In genomic region chr3:83728675-83729390, GRCm38 (mm10) we compare ENCODE assay signal across 24 mouse cellular contexts. TPM values are rescaled to one million over a fixed set of nuclear protein-coding genes. Genes with fewer than 3 reads are reported as not detected.
DNase-seq lines count a peak whose midpoint lies in the region; ATAC-seq and TF ChIP-seq lines count a peak whose summit lies in the region.
"Had no signal": no experiment of that assay in that cellular context is flagged by ENCODE, and none has a peak within 500 bp of the region (broad histone marks: within the 10 kb centered on the region; RNA-seq: fewer than 3 reads in every experiment).

No protein-coding gene starts in this region.

- DNase-seq in lung, embryonic 14.5 days = peak; percentile 60
- DNase-seq in lung, postnatal 36 days = no peak
- DNase-seq in stomach, postnatal 0 days (ENCODE audit: low spot score) = no peak
- DNase-seq: adrenal gland, adult 2 months; adrenal gland, postnatal 14 days; cerebellum, adult 11 months; cerebellum, adult 8-10 months; cerebellum, postnatal 10 days; cerebellum, postnatal 36 days; embryo, embryonic 11 days; forebrain, postnatal 0 days; gastrocnemius, adult 2 months; gastrocnemius, postnatal 14 days; heart, adult 11 months; heart, postnatal 14 days; heart, postnatal 4 days had no signal

- peak overlapping the region; percentile 44; the same call in 1 of the 2 replicates for H3K27ac ChIP-seq in intestine, embryonic 16.5 days (ENCODE audit: low read length)
- no peak overlapping the region for H3K27ac ChIP-seq in intestine, postnatal 0 days (ENCODE audit: low read depth, low read length)
- H3K27ac ChIP-seq in lung, embryonic 14.5 days (ENCODE audit: low read depth) = peak overlapping the region; percentile 33; the same call in 1 of the 2 replicates
- H3K27ac ChIP-seq in stomach, embryonic 14.5 days (ENCODE audit: low read length) = peak overlapping the region; percentile 44; the same call in 1 of the 2 replicates
- H3K27ac ChIP-seq in stomach, postnatal 0 days (replicated peaks) = no peak overlapping the region
- H3K27ac ChIP-seq: gastrocnemius, adult 2 months; hindbrain, embryonic 14.5 days; hindbrain, postnatal 0 days had no signal

- WGBS in intestine, embryonic 16.5 days = 80% methylated on average over 9 of the region's 9 CpGs
- WGBS in intestine, postnatal 0 days = 78% methylated on average over 9 of the region's 9 CpGs
- WGBS in lung, embryonic 14.5 days = 57% methylated on average over 9 of the region's 9 CpGs
- 81% methylated on average over 9 of the region's 9 CpGs for WGBS in stomach, embryonic 14.5 days
- WGBS in stomach, postnatal 0 days = 67% methylated on average over 9 of the region's 9 CpGs

- H3K4me3 ChIP-seq in intestine, embryonic 16.5 days (ENCODE audit: low read length) = no peak overlapping the region
- H3K4me3 ChIP-seq in intestine, postnatal 0 days (ENCODE audit: low read depth, low read length) = no peak overlapping the region
- H3K4me3 ChIP-seq in lung, embryonic 14.5 days (ENCODE audit: low read depth, low read length) = no peak overlapping the region
- H3K4me3 ChIP-seq in stomach, embryonic 14.5 days (ENCODE audit: low read depth, low read length) = no peak overlapping the region
- H3K4me3 ChIP-seq in stomach, postnatal 0 days (ENCODE audit: low read depth, low read length) = no peak overlapping the region
- H3K4me3 ChIP-seq: gastrocnemius, adult 2 months; heart, embryonic 12.5 days had no signal

- no peaks in the 10 kb centered on the region for H3K4me1 ChIP-seq in intestine, embryonic 16.5 days (ENCODE audit: control insufficient read depth, insufficient read depth, low read length)
- no peaks in the 10 kb centered on the region for H3K4me1 ChIP-seq in intestine, postnatal 0 days (replicated peaks; ENCODE audit: control insufficient read depth, insufficient read depth, low read length)
- H3K4me1 ChIP-seq in lung, embryonic 14.5 days (ENCODE audit: insufficient read depth) = no peaks in the 10 kb centered on the region
- H3K4me1 ChIP-seq in stomach, embryonic 14.5 days (ENCODE audit: control insufficient read depth, insufficient read depth, low read length) = peaks cover 5% of the 10 kb centered on the region; the same call in 1 of the 2 replicates
- no peaks in the 10 kb centered on the region for H3K4me1 ChIP-seq in stomach, postnatal 0 days (replicated peaks; ENCODE audit: control insufficient read depth, insufficient read depth)
- H3K4me1 ChIP-seq: heart, embryonic 12.5 days had no signal

- H3K4me2 ChIP-seq in intestine, embryonic 16.5 days (ENCODE audit: low read depth, low read length) = no peak overlapping the region
- H3K4me2 ChIP-seq in intestine, postnatal 0 days (replicated peaks; ENCODE audit: low read depth) = no peak overlapping the region
- no peak overlapping the region for H3K4me2 ChIP-seq in lung, embryonic 14.5 days
- H3K4me2 ChIP-seq in stomach, embryonic 14.5 days (replicated peaks; ENCODE audit: low read depth, low read length) = no peak overlapping the region
- no peak overlapping the region for H3K4me2 ChIP-seq in stomach, postnatal 0 days (replicated peaks; ENCODE audit: low read depth)
- H3K4me2 ChIP-seq: heart, embryonic 12.5 days; hindbrain, embryonic 14.5 days had no signal

- H3K36me3 ChIP-seq in intestine, embryonic 16.5 days (ENCODE audit: control insufficient read depth, insufficient read depth, low read length) = no peaks in the 10 kb centered on the region
- H3K36me3 ChIP-seq in intestine, postnatal 0 days (ENCODE audit: control insufficient read depth, insufficient read depth) = no peaks in the 10 kb centered on the region
- H3K36me3 ChIP-seq in lung, embryonic 14.5 days (ENCODE audit: insufficient read depth) = no peaks in the 10 kb centered on the region
- H3K36me3 ChIP-seq in stomach, embryonic 14.5 days (ENCODE audit: control insufficient read depth, insufficient read depth, low read length) = no peaks in the 10 kb centered on the region
- no peaks in the 10 kb centered on the region for H3K36me3 ChIP-seq in stomach, postnatal 0 days (ENCODE audit: control insufficient read depth, insufficient read depth, low read length)
- H3K36me3 ChIP-seq: heart, embryonic 12.5 days had no signal

- no peak for ATAC-seq in intestine, embryonic 16.5 days
- no peak for ATAC-seq in intestine, postnatal 0 days
- peak; percentile 88 for ATAC-seq in lung, embryonic 14.5 days (ENCODE audit: insufficient read depth)
- no peak for ATAC-seq in stomach, embryonic 14.5 days (ENCODE audit: insufficient number of reproducible peaks, insufficient read depth, low FRiP score, low read depth)
- no peak for ATAC-seq in stomach, postnatal 0 days (ENCODE audit: low FRiP score, low TSS enrichment)
- ATAC-seq: CD4-positive, CD25-positive, alpha-beta regulatory T cell, adult 4 months; forebrain, embryonic 14.5 days; forebrain, postnatal 0 days; hindbrain, postnatal 0 days had no signal

- no peaks in the 10 kb centered on the region for H3K27me3 ChIP-seq in intestine, embryonic 16.5 days (replicated peaks; ENCODE audit: control insufficient read depth, insufficient read depth, low read length)
- no peaks in the 10 kb centered on the region for H3K27me3 ChIP-seq in intestine, postnatal 0 days (replicated peaks; ENCODE audit: control insufficient read depth, insufficient read depth, low read length)
- no peaks in the 10 kb centered on the region for H3K27me3 ChIP-seq in lung, embryonic 14.5 days (ENCODE audit: insufficient read depth, low read length)
- H3K27me3 ChIP-seq in stomach, embryonic 14.5 days (ENCODE audit: control insufficient read depth, insufficient read depth, low read length) = no peaks in the 10 kb centered on the region
- no peaks in the 10 kb centered on the region for H3K27me3 ChIP-seq in stomach, postnatal 0 days (ENCODE audit: control insufficient read depth, insufficient read depth, low read length)

- TF ChIP-seq CTCF in intestine, postnatal 0 days (IDR thresholded peaks at IDR 0.05; ENCODE audit: low read depth) = no peak
- no peak for TF ChIP-seq CTCF in lung, embryonic 14.5 days (IDR thresholded peaks at IDR 0.05; ENCODE audit: low read depth)
- no peak for TF ChIP-seq CTCF in stomach, postnatal 0 days (IDR thresholded peaks at IDR 0.05; ENCODE audit: low read depth)

- no peak overlapping the region for H3K9ac ChIP-seq in intestine, embryonic 16.5 days (ENCODE audit: low read depth, low read length)
- no peak overlapping the region for H3K9ac ChIP-seq in intestine, postnatal 0 days (ENCODE audit: low read depth, low read length)
- no peak overlapping the region for H3K9ac ChIP-seq in lung, embryonic 14.5 days
- no peak overlapping the region for H3K9ac ChIP-seq in stomach, embryonic 14.5 days (replicated peaks; ENCODE audit: low read depth, low read length)
- H3K9ac ChIP-seq in stomach, postnatal 0 days (ENCODE audit: low read length) = no peak overlapping the region
- H3K9ac ChIP-seq: forebrain, postnatal 0 days; heart, embryonic 12.5 days; hindbrain, embryonic 14.5 days had no signal

- no peaks in the 10 kb centered on the region for H3K9me3 ChIP-seq in intestine, embryonic 16.5 days (ENCODE audit: control insufficient read depth, low read length)
- H3K9me3 ChIP-seq in intestine, postnatal 0 days (ENCODE audit: control insufficient read depth) = no peaks in the 10 kb centered on the region
- no peaks in the 10 kb centered on the region for H3K9me3 ChIP-seq in lung, embryonic 14.5 days (ENCODE audit: low read depth, low read length)
- no peaks in the 10 kb centered on the region for H3K9me3 ChIP-seq in stomach, embryonic 14.5 days (ENCODE audit: control insufficient read depth, low read depth, low read length)
- no peaks in the 10 kb centered on the region for H3K9me3 ChIP-seq in stomach, postnatal 0 days (ENCODE audit: control insufficient read depth, low read length)

- no peak for TF ChIP-seq EP300 in stomach, postnatal 0 days (optimal IDR thresholded peaks at IDR 0.05)

RNA-seq across cellular contexts. Expression of gene Sfrp2, which starts 37.3 kb away (rescaled TPM):
- polyA plus RNA-seq in intestine, embryonic 16.5 days (2015; fragmentation: Nextera tagmentation; extraction: Ambion mirVana) = 56.2 and 58.9 TPM in 2 replicates
- 15.8 and 20.7 TPM in 2 replicates for polyA plus RNA-seq in intestine, postnatal 0 days (2015; fragmentation: Nextera tagmentation; extraction: Ambion mirVana)
- polyA plus RNA-seq in lung, embryonic 14.5 days (2014; fragmentation: Nextera tagmentation; extraction: Ambion mirVana) = 87.3 and 92.3 TPM in 2 replicates
- polyA plus RNA-seq in stomach, embryonic 14.5 days (2014; fragmentation: Nextera tagmentation; extraction: Ambion mirVana) = 171 and 172 TPM in 2 replicates
- 118 and 122 TPM in 2 replicates for polyA plus RNA-seq in stomach, postnatal 0 days (2015; fragmentation: Nextera tagmentation; extraction: Ambion mirVana)

Comparison
In these comparisons a context has a peak if more than half of its experiments do, and no peak if none do; other contexts are left out.
1. H3K27ac ChIP-seq: peak in intestine, embryonic 16.5 days (single experiment), lung, embryonic 14.5 days (single experiment) and stomach, embryonic 14.5 days (single experiment); none in intestine, postnatal 0 days (single experiment) and stomach, postnatal 0 days (single experiment).